Mouse (Mus musculus) kidney, adult 2 months (tissue): ENCODE measurements at regions not wholly inside any gene's neighbourhood (a gene's known extent, or its start where the extent isn't known, plus 50 kb on each side); places are given as distances from the start of the nearest gene placed in this dataset.

Source experiments
- DNase-seq: peaks from one replicate; pipeline ENCODE4 v3.0.0; 2021
- H3K27ac ChIP-seq: fragments of 200-500 bp; 2 replicates; pipeline ENCODE4 v1.5.1; 2012; ENCODE audit warnings: low read depth, low read length, control low read depth, inconsistent platforms; ENCODE audit not compliant: insufficient read depth
- H3K27me3 ChIP-seq: fragments of 200-500 bp; replicated peaks from 2 replicates; pipeline ENCODE4 v1.6.1; 2012; ENCODE audit warnings: mild to moderate bottlenecking, moderate library complexity, low read length, inconsistent platforms; ENCODE audit not compliant: control insufficient read depth, insufficient read depth
- H3K36me3 ChIP-seq: fragments of 200-500 bp; 2 replicates; pipeline ENCODE4 v1.6.1; 2012; ENCODE audit warnings: mild to moderate bottlenecking, moderate library complexity, low read length, inconsistent platforms; ENCODE audit not compliant: control insufficient read depth, insufficient read depth
- H3K4me1 ChIP-seq: fragments of 200-500 bp; 2 replicates; pipeline ENCODE4 v1.6.1; 2011; ENCODE audit warnings: low read length; ENCODE audit not compliant: control insufficient read depth, insufficient read depth
- H3K4me3 ChIP-seq: fragments of 200-500 bp; 2 replicates; pipeline ENCODE4 v1.5.1; 2011; ENCODE audit warnings: mild to moderate bottlenecking, low read depth, low read length, control low read depth; ENCODE audit not compliant: insufficient read depth
- CTCF ChIP-seq: fragments of 200-500 bp; conservative IDR thresholded peaks from 2 replicates; pipeline ENCODE4 v1.5.1; 2011; ENCODE audit warnings: low read depth, mild to moderate bottlenecking, control low read depth, low read length, moderate library complexity, mixed read lengths; ENCODE audit not compliant: insufficient read depth, insufficient read length
- POLR2A ChIP-seq: fragments of 200-500 bp; IDR thresholded peaks from one replicate; pipeline ENCODE4 v1.6.1; 2011; ENCODE audit warnings: low read depth, low read length, control low read depth
- WGBS: fragments of 180-500 bp; shearing (Covaris S2); methylation state at CpG from one replicate; pipeline ENCODE4 v1.1.7; 2018; 5-methylcytosine and 5-hydroxymethylcytosine counted together

- H3K4me1 ChIP-seq: no peaks in the 10 kb centered on the region
- no peaks in the 10 kb centered on the region for H3K27me3 ChIP-seq
- H3K27ac ChIP-seq: no peak overlapping the region
- H3K36me3 ChIP-seq: no peaks in the 10 kb centered on the region
- TF ChIP-seq CTCF (no peak), POLR2A (no peak)
- no peak for DNase-seq
- 60% methylated on average over 6 of the region's 6 CpGs for whole genome bisulfite sequencing
- H3K4me3 ChIP-seq: no peak overlapping the region
Measured at GRCm38 (mm10) chr8:98572597-98573514, 843.4 kb downstream of the Cdh8 start.

- no peak overlapping the region for H3K27ac ChIP-seq
- H3K4me1 ChIP-seq: no peaks in the 10 kb centered on the region
- H3K4me3 ChIP-seq: no peak overlapping the region
- no peak for DNase-seq
- TF ChIP-seq POLR2A (no peak), CTCF (no peak)
- H3K27me3 ChIP-seq: no peaks in the 10 kb centered on the region
- WGBS: 52% methylated on average over 5 of the region's 5 CpGs
- no peaks in the 10 kb centered on the region for H3K36me3 ChIP-seq
Measured at GRCm38 (mm10) chr8:98566661-98567060, 849.6 kb downstream of the Cdh8 start.

DNA sequence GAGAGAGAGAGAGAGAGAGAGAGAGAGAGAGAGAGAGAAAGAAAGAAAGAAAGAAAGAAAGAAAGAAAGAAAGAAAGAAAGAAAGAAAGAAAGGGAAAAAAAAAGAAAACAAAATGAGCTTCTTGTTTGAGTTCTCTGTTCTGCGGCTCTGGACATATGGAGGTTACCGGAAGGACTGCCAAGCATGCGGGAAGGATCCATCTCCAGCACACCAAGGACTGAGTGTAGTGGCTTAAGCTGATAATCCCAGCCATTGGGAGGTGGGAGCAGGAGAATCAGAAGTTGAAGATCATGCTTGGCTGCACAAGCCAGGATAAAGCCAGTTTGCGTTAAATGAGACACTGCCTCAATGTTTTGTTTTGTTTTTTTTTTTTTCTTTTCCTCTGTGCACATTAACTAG is 897.8 kb downstream of the Cdh8 start:
- WGBS: 67% methylated on average over 4 of the region's 4 CpGs
- Histone ChIP-seq H3K27ac (no peak overlapping the region), H3K4me1 (no peaks in the 10 kb centered on the region), H3K27me3 (no peaks in the 10 kb centered on the region), H3K4me3 (no peak overlapping the region), H3K36me3 (no peaks in the 10 kb centered on the region)
- TF ChIP-seq POLR2A (no peak), CTCF (no peak)
- DNase-seq: no peak

DNA sequence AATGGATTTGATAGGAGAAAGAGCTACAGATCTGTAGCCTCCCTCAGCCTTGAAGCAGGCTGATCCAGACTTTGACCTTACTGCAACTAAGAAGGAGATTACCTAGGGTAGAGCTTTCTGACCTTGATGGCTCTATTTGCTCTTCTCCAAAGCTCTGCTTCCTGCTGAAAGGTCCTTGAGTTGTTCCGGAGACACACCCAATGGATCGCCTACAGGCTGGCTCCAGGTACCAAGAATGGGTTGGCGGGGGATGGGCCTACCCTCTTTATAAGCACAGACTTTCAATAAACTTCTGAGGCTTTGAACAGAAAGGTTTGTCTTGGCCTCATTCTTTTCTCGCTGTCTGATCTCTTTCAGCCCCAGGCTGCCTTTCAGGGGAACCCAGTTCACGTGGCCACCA is 901.0 kb downstream of the Cdh8 start:
- TF ChIP-seq CTCF (no peak), POLR2A (no peak)
- H3K27ac ChIP-seq: no peak overlapping the region
- no peak for DNase-seq
- H3K27me3 ChIP-seq: no peaks in the 10 kb centered on the region
- no peaks in the 10 kb centered on the region for H3K36me3 ChIP-seq
- H3K4me1 ChIP-seq: no peaks in the 10 kb centered on the region
- 88% methylated on average over 5 of the region's 5 CpGs for WGBS
- no peak overlapping the region for H3K4me3 ChIP-seq

GRCm38 (mm10) chr8:98496793-98497192 is 919.5 kb downstream of the Cdh8 start:
- H3K4me3 ChIP-seq: no peak overlapping the region
- DNase-seq: no peak
- 75% methylated on average over 3 of the region's 3 CpGs for whole genome bisulfite sequencing
- H3K4me1 ChIP-seq: no peaks in the 10 kb centered on the region
- H3K36me3 ChIP-seq: no peaks in the 10 kb centered on the region
- no peaks in the 10 kb centered on the region for H3K27me3 ChIP-seq
- TF ChIP-seq CTCF (no peak), POLR2A (no peak)
- no peak overlapping the region for H3K27ac ChIP-seq

DNA sequence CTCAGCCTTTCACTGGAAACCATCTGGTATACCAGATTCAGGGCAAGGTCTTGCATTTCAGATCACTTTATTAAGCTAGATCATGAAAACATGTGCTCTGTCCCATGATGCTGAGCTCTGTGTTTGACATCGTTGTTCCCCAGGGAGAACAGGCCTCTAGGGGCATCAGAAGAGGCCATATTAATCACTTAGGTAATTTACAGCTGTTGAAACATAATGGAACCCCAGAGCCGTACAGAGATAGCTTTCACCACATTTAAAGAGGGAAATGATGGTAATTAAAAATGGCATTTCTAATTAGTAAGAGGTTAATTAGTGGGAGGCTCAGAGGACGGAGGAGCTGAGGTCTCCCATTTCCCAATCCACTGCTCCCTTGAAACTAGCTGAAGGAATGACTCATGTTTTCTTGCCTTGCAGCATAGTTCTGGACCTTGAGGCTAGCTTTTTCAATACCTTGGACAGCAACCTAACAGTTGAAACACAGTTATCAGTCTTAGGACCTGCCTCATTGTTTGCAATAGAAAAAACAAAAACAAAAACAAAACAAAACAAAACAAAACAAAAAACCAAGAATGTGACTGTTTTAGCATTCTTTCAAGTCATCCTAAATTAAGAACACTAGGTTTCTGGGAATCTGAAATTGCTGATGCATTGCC is 952.8 kb downstream of the Cdh8 start:
- DNase-seq: no peak
- WGBS: 44% methylated on average over 3 of the region's 3 CpGs
- no peak for TF ChIP-seq CTCF
- TF ChIP-seq POLR2A: no peak

GRCm38 (mm10) chr8:98455539-98455938 is 960.7 kb downstream of the Cdh8 start:
- 67% methylated on average over 1 of the region's 1 CpGs for WGBS
- Histone ChIP-seq H3K4me3 (no peak overlapping the region), H3K27me3 (no peaks in the 10 kb centered on the region), H3K36me3 (no peaks in the 10 kb centered on the region), H3K4me1 (no peaks in the 10 kb centered on the region), H3K27ac (no peak overlapping the region)
- no peak for DNase-seq
- TF ChIP-seq CTCF (no peak), POLR2A (no peak)

More for the DNA sequence above, 952.8 kb downstream of the Cdh8 start:
- Histone ChIP-seq H3K4me1 (no peaks in the 10 kb centered on the region), H3K4me3 (no peak overlapping the region), H3K27me3 (no peaks in the 10 kb centered on the region), H3K36me3 (no peaks in the 10 kb centered on the region), H3K27ac (no peak overlapping the region)
